Mouse (Mus musculus) v-Abl transformed pro-B cells (cell line): ENCODE data around the gene Tmem266.

Source experiments
- in situ Hi-C, 2 experiments: fragments of 400-800 bp; cut with MboI; formaldehyde crosslinking; loops; one replicate each; pipeline ENCODE4 v1.15.1; 2025; ENCODE audit not compliant: unreplicated experiment in 2 of 2

Tmem266 gene

DNA sequence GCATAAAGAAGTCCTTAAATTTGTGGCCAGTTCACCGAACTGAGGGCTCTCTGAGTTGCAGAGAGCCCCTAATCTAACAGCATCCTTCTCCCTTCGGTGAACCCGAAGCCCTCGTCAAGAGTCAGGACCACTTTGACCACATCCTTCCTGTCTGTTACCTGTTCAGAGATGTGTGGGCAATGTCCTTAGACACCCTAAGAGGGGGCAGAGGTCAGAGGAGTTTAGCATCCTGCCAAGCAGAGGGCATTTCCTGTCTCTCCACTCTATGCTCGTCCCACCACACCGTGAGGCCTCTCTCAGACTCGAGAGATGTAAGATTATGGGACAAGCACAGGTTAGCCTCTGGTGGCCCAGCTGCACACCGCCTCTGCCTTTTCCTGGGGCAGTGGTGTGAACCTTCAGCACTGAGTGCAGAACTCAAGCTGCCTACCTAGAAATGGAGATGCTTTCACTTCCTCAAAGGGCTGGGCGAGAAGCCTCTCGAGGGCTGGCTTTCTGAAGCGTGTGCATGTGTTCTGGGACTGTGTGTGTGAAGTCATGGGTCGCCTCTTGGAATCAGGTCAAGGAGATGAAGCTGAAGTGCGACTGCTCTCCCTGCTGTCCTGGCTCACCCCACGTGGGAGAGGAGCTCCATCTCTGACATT, 61.3 kb downstream of the Tmem266 start:
- in situ Hi-C loops: loop anchor here (5.0 to 25.0 kb wide), 5 partner anchors 81 to 1401 kb away; partner anchors contain the start of genes Chrna3 (in 1 of the 2) and Elmod1 (in 1 of the 2)

DNA sequence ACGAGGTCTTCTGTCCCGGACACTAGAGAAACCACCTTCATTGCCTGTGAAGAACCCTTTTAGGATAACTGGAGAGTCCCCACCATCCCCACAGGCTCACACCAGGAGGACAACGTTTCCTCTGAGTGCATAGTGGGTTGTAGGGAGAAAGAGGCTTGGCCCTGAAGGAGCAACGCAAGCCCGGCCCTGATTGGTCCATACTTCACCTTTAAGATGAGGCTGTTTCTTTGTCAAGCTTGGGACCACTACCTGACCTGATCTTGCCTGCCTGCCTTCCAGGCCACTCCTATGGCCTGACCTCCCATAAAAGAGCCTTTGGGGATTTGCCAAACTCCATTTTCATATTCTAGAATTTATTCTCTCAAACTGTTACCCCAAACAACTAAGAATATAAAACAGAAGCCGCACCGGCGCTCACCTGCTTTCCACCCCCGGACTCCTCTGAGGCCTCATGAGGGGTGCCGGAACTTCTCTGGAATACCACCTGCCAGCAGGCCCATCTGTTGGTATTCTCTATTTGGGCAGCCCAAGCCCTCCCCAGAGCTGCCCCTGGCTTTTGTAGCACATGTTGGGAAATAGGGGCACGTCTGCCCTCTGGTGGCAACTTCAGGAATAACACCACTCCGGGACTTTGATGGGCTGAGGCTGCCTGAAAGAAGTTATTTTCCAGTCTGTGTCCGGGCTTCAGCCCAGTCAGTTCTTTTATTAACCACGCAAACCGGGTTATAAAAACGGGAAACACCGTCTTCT, 65.4 kb downstream of the Tmem266 start:
- in situ Hi-C loops: loop anchor here (10.0 to 25.0 kb wide), 4 partner anchors 367 to 1405 kb away; partner anchors contain the start of genes Wdr61 (in 2 of the 2), Chrna3 (in 1 of the 2) and Elmod1 (in 1 of the 2)

DNA sequence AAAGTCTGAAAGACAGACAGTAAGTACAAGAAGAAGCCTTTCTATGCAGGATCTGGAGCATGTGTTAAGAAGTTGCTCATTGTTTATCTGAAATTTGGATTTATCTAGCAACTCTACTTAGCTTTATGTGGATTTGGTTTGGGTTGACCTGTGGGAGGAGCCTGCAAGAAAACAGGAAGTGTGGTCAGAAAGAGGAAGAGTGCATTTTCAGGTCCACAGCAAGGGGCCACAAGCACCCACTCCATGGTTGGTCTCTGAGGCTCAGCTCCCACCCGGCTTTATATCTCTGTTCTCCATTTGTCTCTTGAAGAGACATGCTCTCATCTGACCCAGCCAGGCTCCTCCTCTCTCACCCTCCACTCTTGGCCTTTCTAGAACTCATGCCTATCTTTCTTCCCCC, 68.9 kb downstream of the Tmem266 start:
- in situ Hi-C loops: loop anchor here (5.0 to 25.0 kb wide), 5 partner anchors 258 to 1408 kb away; partner anchors contain the start of genes Wdr61 (in 2 of the 2), Chrna3 (in 1 of the 2) and Elmod1 (in 1 of the 2)

DNA sequence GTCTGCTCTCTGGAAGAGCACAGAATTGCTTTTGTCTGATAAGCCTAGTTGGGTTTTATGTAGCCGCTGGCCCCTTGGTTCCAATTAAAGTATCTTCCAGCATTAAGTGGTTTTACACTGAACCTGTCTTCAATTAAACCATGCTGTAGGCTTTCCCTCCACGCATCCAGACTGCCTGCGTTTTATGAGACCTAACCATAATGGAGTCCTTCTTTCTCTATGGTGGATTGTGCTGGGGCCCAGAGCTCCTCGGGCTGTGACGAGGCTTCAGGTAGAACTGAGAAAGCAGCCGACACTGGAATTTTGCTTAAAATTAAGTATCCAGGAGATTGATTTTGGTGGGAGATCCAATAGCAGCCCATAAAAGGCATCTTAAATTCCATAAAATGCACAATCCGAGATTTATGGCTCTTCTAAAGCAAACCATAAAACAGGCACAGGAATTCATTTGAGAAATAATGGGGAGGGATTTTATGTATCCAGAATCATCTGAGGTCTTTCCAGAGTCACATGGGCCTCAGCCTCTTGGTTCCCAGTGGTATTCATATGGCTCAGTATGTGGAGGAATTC, 72.4 kb downstream of the Tmem266 start:
- in situ Hi-C loops: loop anchor here (5.0 to 25.0 kb wide), 5 partner anchors 262 to 1412 kb away; partner anchors contain the start of genes Wdr61 (in 2 of the 2), Chrna3 (in 1 of the 2) and Elmod1 (in 1 of the 2)

DNA sequence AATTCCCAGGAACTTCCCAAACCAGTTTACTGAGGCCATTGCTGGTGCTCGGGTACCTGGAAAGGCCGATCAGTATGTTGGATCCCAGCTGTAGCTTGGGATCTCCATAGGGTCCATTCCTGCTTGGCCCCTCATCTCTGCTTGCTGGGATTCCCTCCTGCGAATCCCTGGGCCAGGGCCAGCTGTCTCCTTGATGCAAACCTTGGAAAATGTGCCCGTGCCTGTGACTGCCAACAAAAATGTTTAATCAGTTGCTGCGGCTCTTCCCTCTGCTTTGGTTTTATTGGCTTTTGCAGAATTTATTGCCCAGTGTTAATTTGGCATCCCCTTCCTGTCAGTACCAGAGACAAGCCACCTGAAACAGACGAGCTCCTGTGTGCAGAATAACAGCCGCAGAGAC, 75.6 kb downstream of the Tmem266 start:
- in situ Hi-C loops: no loop called here

DNA sequence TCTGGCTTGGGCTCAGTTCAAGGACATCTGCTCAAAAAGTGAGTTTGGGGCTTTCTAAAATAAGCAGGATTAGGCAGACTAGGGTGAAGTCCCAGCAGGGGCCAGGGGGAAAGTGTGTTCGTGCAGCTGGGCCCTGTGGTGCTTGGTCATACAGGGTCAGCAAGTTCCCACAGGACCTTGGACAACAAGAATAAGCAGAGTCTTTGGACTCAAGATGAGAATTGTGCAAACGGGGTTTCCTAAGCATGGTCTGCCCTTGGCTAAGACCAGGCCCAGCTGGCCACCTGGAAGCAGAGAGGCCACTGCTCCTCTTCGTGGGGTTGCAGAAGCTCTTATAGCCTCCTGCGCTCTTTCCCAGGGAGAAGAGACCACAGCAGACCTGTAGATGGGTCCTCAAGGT, 77.5 kb downstream of the Tmem266 start:
- in situ Hi-C loops: no loop called here

DNA sequence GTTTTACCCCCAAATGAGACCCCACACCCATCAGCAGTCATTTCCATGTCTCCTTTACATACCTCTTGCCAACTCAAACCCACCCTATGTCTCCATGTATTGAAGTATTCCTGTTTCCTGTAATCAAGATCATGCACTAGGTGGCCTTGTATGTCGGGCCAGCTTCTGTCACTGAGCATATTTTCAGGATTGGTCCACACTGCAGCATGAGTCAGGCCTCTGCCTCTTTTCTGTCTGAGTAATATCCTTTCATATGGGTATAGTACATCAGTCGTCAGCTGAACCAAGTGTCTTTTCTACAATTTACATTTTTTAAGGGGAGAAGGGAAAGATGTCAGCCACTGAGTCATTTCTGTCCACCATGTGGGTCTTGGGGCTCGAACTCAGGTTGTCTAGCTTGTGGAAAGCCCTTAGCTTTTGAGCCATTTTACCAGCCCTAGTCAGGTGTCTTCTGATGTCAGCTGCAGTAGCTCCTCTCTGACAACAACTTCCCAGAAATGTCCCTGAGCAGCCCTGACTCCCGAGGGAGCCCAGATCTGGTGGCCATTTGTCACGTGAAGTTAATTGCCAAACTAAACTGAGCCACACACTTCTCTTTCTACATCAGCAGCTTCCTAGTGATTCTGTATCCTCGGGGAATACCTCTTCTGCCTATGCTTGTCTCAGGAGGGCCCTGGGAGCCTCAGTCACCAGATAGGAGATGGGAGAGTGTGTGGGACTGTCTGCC, 78.4 kb downstream of the Tmem266 start:
- in situ Hi-C loops: no loop called here

DNA sequence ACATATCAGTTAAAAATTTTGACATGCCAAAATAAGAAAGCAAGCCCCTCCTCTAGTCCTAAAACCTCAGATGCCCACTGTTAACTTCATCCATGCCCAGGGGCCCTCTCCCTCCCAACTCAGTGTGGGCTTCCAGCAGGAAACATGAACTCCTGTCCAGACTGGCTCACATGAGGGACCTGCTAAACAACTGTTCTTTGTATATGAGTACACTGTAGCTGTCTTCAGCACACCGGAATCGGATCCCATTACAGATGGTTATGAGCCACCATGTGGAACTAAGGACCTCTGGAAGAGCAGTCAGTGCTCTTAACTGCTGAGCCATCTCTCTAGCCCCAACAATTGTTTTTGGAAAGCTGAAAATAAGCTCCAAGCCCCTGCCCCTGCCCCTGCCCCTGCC, 80.1 kb downstream of the Tmem266 start:
- in situ Hi-C loops: no loop called here

DNA sequence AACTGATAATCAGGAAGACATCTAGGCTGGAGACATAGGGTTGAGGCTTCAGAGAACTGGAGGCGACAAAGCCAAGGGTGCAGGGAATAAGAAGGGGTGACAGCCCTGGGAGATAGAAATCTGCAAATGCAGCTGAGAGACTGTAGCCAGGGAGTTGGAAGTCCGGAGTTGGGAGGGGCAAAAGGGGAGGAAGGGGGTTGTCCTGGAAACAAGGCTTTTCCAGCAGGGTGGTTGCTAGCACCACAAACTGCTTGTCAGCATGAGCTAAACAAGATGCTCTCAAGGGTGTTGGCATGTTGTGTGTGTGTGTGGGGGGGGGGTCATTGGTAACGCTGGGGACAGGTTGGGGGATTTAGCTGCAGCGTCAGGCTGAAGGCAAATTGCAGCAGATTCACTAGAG, 82.1 kb downstream of the Tmem266 start:
- in situ Hi-C loops: no loop called here

DNA sequence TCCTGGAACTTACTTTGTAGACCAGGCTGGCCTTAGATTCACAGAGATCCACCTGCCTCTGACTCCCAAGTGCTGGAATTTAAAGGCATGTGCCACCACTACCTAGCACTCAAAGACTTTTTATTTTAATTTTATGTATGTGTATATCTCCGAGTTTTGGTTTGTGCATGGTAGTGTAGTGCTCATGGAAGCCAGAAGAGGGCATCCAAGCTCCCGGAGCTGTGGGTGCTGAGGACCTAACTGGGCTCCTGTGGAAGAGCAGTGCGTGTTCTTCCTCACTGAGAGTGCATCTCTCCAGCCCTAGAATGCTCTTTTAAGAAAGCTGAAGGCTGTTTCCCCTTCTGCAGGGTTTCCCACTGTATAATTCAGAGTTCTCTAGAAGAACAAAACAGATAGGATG, 83.1 kb downstream of the Tmem266 start:
- in situ Hi-C loops: no loop called here

DNA sequence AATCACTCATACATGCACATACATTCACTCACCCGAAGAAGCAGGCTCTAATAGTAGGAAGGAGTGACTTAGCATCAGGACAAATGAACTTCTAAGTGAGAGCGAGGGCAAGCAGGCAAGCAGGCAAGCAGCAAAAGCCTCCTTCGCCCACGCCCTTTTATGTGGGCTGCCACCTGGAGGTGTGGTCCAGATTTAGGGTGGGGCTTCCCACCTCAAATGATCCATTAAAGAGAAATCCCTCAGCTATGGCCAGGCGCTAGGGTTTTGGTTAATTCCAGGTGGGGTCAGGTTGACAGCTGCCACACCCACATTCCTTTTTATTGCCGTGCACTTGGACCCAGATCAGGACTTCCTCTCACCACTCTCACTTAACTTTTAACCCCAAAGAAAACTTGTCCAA, 83.7 kb downstream of the Tmem266 start:
- in situ Hi-C loops: no loop called here

DNA sequence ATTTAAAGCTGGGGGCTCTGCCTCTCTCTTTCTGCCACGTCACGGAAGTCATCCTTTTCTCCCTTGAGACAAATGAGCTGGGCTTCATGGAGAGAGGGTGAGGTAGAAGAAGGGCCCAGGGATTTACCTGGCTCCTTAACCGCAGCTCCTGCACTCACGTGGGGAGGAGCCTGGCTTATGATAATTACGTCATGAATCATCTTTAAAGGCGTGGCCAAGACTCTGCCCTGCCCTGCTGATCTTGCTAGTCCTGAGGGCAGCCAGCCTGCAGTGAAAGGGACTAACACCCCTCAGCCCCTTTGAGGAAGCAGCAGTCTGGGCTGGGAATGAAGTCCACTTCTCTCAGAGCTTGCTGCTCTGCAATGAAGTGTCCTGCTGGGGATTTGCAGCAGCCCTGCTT, 84.4 kb downstream of the Tmem266 start:
- in situ Hi-C loops: no loop called here

DNA sequence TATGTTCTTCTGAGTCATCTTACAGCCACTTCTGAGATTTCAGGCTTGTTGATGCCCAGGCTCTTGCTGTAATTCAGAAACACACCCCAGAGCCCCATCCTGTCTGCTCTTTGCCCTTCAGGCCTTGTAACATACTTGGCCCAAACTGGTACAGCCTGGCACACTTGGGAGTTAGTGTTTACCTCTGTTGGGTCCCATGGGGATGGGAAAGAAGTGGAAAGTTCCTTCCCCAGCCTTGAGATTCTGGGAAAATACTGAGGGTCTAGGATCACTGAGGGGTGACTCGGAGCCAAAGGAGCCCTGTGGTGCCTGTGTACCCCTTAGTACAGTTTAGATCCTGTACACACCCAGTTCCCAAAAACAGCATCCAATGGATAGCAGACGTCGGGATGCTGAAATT, 95.1 kb downstream of the Tmem266 start:
- in situ Hi-C loops: no loop called here

DNA sequence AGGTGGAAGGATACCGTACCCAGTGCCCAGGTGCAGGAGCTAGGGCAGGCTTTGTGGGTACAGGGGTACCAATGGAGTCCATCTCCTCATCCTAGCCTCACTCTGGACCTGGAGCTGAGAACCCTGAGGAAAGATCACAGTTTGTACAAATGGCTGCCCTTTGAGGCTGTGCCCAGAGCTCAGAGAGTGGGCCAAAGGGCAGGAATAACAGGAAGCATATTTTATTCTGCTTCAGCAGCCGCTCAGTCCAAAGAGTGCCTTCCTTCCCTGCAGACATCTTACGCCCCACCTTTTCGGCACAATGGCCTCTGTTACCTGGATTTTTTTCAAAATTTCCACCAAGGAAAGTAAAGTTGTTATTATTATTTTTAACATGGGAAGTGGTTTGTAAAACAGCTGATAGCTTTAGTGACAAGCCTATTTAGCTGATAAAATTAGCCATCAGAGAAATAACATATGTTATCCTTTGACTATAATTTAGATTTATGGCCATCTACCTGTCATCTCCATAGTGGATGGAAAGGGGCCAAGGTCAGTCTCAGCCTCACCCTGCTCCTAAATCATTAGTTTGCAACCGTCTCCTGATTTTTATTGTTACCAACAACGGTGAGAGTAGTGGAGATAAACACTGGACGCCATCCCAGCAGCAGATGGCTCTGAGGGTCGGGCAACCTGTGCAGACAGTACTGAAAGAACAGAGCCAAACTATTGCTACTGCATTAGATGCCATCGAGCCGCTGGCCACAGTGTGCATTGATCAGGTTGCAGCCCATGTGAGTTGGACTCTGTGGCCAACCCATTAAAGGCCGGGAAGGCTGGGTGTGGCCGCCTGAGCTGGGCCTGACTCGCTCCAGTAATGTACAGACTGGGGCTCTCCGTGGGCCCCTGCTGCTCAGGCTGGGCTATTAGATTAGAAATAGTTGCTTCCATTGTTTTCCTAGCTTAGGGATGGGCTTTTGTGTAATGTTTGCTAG, 97.0 kb downstream of the Tmem266 start:
- in situ Hi-C loops: no loop called here

DNA sequence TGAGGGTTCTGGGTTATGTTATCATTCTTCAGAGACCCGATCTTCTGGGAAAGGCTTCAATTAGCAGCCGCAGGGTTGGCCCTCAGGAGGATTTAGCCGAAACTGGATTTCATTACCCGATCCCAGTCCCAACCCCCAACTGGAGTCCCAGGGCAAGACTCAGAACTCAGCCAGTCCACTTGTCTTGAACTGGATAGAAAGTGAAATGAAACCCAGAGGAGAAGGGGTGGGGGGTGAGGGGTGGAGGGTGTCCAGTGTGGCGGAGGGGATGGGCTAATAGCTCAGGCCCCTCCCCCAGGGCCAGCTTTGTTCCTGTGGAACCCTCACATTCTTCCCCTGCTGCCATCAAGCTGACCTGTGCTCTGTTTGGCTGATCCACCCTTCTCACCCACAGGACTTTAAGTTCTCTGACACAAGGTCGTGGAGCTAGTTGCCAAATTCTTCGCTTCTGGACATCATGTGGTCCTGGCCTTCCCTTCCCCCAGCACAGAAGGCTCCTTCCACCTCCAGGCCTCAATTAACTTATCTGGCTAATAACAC, 98.6 kb downstream of the Tmem266 start:
- in situ Hi-C loops: loop anchor here (5.0 to 25.0 kb wide), 4 partner anchors 112 to 1437 kb away; partner anchors contain the start of genes Cspg4 (in 1 of the 2), Isl2 (in 1 of the 2) and Odf3l1 (in 1 of the 2)

DNA sequence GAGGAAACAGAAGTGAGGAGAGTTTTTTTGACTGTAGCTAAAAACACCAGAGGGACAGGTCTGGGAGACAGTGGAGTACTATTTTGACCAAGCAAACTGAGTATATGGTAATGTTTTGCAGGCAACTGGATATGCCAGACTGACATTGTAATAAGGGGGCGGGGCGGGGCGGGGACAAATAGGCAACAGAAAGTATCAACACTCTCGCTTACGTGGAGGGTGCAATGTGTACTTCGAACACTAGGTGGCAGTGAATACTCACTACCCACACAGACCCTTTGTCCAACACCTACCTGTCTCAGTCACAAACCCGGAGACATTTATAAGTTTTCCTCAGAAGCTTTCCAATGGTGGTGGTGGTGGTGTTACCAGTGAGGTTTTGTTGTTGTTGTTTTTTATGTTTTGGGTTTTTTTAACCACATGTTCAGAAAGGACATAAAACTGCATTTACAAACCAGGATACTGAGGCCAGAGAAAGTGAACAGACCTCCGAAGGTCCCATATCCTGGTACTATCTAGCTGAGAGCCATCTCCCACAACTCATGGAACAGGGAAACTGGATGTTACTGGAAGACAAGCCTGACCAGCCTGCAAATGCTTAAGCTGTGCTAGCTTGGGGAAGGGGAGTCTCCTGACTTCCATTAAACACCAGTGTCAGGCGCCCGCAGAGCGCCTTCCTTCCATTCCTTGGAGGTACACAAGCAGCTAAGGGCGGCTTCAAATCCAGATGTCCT, 102.7 kb downstream of the Tmem266 start:
- in situ Hi-C loops: loop anchor here (5.0 to 25.0 kb wide), 4 partner anchors 108 to 1433 kb away; partner anchors contain the start of genes Cspg4 (in 1 of the 2), Isl2 (in 1 of the 2) and Odf3l1 (in 1 of the 2)

DNA sequence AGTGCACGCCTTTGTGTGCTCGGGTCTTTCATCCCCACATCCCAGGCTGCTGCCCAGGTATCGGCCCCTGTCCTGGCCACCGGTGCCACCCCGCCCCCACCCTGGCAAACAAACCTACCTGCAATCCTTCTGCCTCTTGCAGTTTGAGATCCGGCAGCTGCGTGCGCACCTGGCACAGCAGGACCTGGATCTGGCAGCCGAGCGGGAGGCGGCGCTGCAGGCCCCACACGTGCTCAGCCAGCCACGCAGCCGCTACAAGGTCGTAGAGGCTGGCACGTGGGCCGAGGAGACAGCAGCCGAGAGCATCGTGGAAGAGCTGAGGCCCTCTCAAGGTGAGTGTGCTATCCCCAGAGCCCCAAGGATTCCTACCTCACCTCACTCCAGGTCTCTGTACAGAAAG, 103.4 kb downstream of the Tmem266 start:
- in situ Hi-C loops: loop anchor here (5.0 to 25.0 kb wide), 4 partner anchors 492 to 1432 kb away; partner anchors contain the start of genes Cspg4 (in 1 of the 2) and Odf3l1 (in 1 of the 2)
